Mouse (Mus musculus): Measurements from ENCODE around the gene Gm20219.

DNA sequence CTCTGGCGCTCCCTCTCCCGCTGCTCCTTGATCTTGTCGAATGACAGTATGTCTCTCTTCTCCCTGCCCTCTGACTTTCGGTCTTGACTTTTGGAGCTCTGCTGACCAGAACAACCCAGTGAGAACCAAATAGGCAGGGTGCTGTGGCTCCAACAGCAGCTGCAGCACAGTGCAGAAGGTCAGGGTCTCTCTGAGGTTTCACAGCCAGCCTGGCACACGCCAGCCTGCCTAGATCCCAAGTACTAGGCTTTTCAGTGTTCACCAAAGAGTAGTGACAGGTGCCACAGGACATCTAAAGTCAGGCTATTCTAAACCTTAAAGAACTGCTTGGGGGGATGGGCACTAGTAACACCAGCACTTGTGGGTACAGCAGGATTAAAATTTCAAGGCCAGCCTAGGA, 12.7 kb upstream of the Gm20219 start:
- TF ChIP-seq GATA1 (IDR thresholded peaks at IDR 0.05; ENCODE audit: borderline replicate concordance, low read length) (no peak), FLI1 (IDR thresholded peaks at IDR 0.05; ENCODE audit: low read length) (no peak)

Data from megakaryocyte, embryonic 14.5 days (primary cell).